Mouse (Mus musculus): Measurements from ENCODE around the gene Nhsl2.
"Not testable (repeated sequence)": the region's sequence is repeated elsewhere in the genome, so short reads cannot be mapped to it uniquely, and the experiment has no call there.

Nhsl2 gene

DNA sequence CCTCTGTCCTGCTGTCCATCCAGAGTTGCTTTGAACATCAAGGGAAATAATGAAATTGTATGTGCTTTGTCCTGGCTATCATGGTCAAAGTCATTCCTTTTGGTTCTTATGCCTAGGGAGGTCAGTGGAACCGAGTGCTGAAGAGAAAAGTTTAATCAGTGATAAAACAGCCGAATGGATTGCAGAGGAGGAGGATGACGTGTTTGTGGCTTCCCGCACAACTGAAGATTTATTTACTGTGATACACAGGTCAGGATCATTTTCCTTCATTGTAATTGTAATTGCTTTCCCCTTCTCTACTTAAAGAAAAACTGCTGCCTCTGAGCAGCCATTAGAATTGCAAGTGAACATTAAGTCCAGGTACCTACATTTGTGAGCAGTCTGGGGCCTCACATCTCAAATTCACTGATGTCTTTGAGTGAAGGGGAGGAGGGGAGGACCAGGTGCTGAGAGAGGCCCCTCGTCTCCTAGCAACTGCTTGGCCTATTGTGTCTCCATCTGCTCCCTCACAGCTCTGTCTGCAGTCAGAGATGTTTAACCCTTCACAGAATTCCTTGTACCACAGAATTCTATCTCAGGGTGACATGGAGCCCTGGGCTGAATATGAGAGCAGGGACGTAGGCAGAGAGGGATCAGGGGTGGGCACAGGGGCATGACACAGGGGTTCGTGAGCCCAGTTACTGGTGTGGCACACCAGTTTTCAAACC lies 232.5 kb downstream of the Nhsl2 start:
- no peak for DNase-seq (ENCODE audit: low read depth)

DNA sequence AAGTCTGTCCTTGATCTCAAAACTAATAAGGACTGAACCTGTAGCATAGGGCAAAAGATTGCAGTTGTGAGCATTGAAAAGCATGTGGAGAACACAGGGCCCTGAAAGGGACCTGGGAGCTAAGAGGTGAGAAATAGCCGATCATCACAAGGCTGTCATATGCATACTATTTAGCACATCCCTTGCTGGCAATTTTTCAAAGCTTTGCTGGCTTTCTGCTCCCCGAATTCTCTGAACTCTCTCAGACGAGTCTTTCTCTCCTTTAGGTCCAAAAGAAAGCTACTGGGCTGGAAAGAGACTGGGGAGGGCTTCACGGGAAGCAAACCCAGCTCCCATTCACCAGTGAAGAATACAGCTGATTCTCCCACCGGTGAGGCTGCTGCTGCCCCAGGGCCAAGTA lies 233.2 kb downstream of the Nhsl2 start:
- DNase-seq (ENCODE audit: low read depth): no peak

DNA sequence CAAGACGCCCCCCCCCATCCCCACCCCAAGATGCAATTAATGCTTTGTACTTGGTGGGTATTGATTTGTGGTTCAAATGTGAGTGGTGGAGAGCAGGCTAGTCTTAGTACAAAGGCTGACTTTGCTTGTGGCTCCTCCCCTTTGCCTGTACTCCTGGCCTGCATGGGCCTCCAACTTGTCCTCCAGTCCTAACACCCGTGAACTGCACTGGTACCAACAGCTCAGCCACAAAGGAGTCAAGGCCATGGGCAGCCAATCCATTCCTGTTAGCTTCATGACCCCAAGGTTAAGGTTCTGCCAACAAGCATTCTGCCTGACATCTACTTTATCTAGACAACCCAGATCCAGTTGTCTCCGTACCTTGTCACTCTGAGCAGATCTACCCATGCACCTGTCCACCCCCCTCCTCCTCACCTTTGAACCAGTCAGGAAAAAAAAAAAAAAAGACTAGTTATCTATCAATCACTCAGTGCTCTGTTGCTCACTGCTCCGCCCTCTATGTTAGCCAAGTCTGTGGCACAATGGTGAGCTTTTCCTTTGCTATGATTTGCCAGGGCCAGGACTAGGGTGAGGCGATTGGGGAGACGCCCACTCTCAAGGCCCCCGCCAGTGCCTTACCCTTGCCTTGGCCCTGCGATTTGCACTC lies 236.7 kb downstream of the Nhsl2 start:
- DNase-seq (ENCODE audit: low read depth): no peak

DNA sequence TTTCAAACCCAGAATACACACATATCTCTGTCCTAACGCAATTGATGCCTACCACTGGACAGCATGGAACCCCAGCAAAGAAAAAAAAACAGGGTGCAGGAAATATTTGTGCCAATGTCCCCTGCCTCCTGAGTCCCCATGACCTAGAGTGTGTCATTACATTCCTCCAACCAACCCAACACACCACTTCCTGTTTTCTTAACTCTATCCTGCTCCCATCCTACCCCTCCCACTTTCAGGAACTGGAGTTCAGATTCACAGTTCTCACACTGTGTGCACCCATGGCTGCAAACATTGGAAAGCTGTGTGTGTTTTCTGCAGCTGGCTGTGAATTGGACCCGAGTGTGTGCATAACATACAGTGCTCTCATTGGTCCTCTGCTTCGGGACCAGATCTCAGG lies 241.4 kb downstream of the Nhsl2 start:
- no peak for DNase-seq (ENCODE audit: low read depth)

- no peak for DNase-seq (ENCODE audit: low read depth)
Observed at GRCm38 (mm10) chrX:102094381-102094904, 245.3 kb downstream of the Nhsl2 start.

GRCm38 (mm10) chrX:102101886-102102285 lies 252.7 kb downstream of the Nhsl2 start:
- no peak for DNase-seq (ENCODE audit: low read depth)

GRCm38 (mm10) chrX:102103830-102104229 lies 254.6 kb downstream of the Nhsl2 start:
- DNase-seq (ENCODE audit: low read depth): not testable (repeated sequence)

GRCm38 (mm10) chrX:102109349-102109748 lies 260.2 kb downstream of the Nhsl2 start:
- DNase-seq (ENCODE audit: low read depth): not testable (repeated sequence)

DNA sequence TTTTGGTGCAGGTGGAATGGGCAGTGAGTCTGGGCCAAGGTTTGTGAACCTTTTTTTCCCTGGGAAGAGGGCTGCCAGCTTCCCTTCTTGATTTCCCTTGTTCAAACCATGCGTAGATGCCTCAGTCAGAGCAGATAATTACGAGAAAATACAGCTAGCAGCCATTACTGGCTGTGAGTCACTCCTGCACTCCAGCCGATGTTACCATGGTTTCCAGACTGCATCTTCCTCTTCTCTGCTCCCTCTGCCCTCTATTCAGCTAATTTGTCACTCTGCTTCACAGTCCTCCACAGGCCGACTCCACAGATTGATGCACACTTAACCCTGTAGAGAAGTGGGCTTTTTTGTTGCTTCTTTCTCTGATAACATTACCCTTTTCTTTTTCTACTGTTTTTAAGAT lies 266.5 kb downstream of the Nhsl2 start:
- DNase-seq (ENCODE audit: low read depth): no peak

DNA sequence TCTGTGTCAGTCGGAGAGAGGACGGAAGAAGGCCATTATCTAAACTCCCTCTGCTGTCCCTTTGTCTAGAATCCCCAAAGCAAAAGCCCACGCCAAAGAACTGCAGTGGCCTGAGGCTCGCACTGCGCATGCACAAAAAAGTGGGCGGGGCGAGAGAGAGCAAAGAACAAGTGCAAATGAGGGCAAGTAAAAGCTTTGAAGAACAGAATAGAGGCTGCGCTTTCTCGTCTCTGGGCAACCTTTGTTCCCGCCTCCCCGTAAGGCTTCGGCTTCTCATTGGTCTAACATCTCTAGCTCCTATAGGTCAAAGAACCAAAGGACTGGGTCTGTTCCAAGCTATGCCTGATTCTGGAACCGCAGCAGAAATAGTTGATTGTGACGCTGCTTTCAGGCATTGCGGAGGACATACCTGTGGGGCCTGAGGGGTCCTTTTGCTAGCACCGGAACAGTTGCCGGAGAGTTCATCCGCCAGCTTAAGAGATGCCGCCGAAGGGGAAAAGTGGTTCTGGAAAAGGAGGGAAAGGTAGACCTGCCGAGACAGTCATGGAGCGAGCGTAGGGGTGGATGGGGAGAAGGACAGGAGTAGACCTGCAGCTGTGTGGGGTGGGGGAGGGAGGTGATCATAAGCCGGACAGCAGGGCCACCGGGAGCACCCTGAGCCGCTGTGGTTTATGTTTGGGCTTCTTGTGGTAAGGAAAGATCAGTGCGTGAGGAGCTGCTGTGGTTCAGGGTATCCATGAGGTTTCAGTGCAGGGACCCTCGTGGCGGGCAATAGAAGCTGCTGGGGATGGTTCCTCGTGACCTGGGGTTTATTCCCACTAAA lies 270.1 kb downstream of the Nhsl2 start, which contains the start of gene Pin4:
Gene Pin4, plus strand, starts transcription at position 406 of the 823 bp plus-strand sequence.
- peak; percentile 95 for DNase-seq (ENCODE audit: low read depth)

- no peak for DNase-seq (ENCODE audit: low read depth)
Observed at GRCm38 (mm10) chrX:102121321-102121720, 272.1 kb downstream of the Nhsl2 start.

DNA sequence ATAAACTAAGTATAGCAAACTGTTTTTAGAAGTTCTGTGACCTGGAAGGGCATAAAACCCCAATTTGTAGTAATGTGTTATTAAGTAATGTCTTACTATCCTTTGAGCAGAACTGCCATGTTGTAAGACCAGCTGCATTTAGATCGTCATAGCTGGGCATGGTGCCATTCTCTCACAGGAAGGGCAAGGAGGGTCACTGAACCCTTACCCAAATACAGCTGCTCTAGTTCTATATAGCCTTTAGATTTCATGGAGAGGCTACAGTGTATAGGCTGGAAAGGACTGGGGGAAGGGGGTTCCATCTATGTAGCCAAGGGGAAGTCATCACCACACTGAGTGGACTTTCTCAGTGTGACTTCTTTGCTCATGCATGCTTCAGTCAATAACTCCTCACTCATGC lies 292.0 kb downstream of the Nhsl2 start:
- DNase-seq (ENCODE audit: low read depth): no peak

Data from induced T-regulatory cell, adult 2 months (primary cell).